Mouse (Mus musculus): ENCODE results near the gene Senp8. TPM values are rescaled to one million over a fixed set of nuclear protein-coding genes. Genes with fewer than 3 reads are reported as not detected.
A peak's percentile ranks its signal among the peaks of the same experiment; 100 is the strongest.

The Senp8 gene
- polyA plus RNA-seq, 2 experiments = 1.8 to 3.1 TPM

DNA sequence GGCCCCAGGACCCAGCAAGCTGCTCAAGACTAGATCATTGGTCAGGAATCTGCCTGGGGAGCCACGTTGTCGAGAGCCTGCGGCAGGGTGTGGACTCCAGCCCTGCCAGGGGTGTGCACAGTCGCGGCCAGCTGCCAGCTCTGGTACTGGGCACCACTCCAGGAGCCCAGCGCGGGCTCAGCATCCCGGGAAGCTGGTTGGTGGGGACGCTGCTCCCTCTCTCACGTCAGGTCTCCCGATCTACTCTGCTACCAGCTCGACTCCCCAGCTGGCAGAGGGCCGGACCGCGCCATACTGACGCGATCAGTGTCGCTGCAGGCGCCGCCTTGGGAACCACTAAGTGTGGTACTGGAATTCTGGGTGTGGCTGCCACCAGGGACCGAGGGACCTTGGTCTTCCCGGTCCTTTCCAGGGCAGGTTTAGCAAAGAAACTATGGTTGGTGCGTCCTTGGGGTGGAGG, 58.8 kb downstream of the Senp8 start:
- H3K9me3 ChIP-seq (ENCODE audit: control insufficient read depth, low read length) = no peaks in the 10 kb centered on the region
- no peak overlapping the region for H3K9ac ChIP-seq (replicated peaks)
- DNase-seq (ENCODE audit: low read depth in 3 of 3, low spot score in 3 of 3) = no peak
- no peak for ATAC-seq (ENCODE audit: insufficient read depth)
- no peaks in the 10 kb centered on the region; a peak in 1 of 4 replicates for H3K4me1 ChIP-seq (replicated peaks; ENCODE audit: control insufficient read depth in 2 of 2, insufficient read depth in 2 of 2, low read length in 1 of 2)
- no peak overlapping the region for H3K27ac ChIP-seq
- no peaks in the 10 kb centered on the region; the same call in 1 of the 2 replicates for H3K27me3 ChIP-seq (ENCODE audit: control insufficient read depth, insufficient read depth, low read length)
- no peak overlapping the region for H3K4me3 ChIP-seq (ENCODE audit: insufficient read depth in 1 of 2, low read depth in 2 of 2, low read length in 2 of 2)
- no peak for TF ChIP-seq CTCF (IDR thresholded peaks at IDR 0.05; ENCODE audit: low read depth)
- no peak for TF ChIP-seq EP300 (IDR thresholded peaks at IDR 0.05; ENCODE audit: low read depth)
- 8% methylated on average over 23 of the region's 23 CpGs for WGBS (ENCODE audit: insufficient replicate concordance)
- H3K36me3 ChIP-seq (replicated peaks; ENCODE audit: control insufficient read depth, insufficient read depth, low read depth) = no peaks in the 10 kb centered on the region
- no peak overlapping the region for H3K4me2 ChIP-seq (ENCODE audit: low read depth)

GRCm38 (mm10) chr9:59687416-59688046, 63.0 kb downstream of the Senp8 start:
- Histone ChIP-seq H3K9me3 (ENCODE audit: control insufficient read depth, low read length) (no peaks in the 10 kb centered on the region), H3K4me2 (ENCODE audit: low read depth) (no peak overlapping the region), H3K27ac (no peak overlapping the region), H3K27me3 (ENCODE audit: control insufficient read depth, insufficient read depth, low read length) (peaks cover 3% of the 10 kb centered on the region; the same call in 1 of the 2 replicates), H3K4me1 (replicated peaks; ENCODE audit: control insufficient read depth in 2 of 2, insufficient read depth in 2 of 2, low read length in 1 of 2) (no peaks in the 10 kb centered on the region; a peak in 1 of 4 replicates), H3K9ac (replicated peaks) (no peak overlapping the region), H3K36me3 (replicated peaks; ENCODE audit: control insufficient read depth, insufficient read depth, low read depth) (no peaks in the 10 kb centered on the region), H3K4me3 (ENCODE audit: insufficient read depth in 1 of 2, low read depth in 2 of 2, low read length in 2 of 2) (no peak overlapping the region)
- DNase-seq (ENCODE audit: low read depth in 3 of 3, low spot score in 3 of 3) = peak in 1 of 3 experiments; percentile 22
- 19% methylated on average over 6 of the region's 6 CpGs for WGBS (ENCODE audit: insufficient replicate concordance)
- no peak for ATAC-seq (ENCODE audit: insufficient read depth)
- TF ChIP-seq CTCF (IDR thresholded peaks at IDR 0.05; ENCODE audit: low read depth) (no peak), EP300 (IDR thresholded peaks at IDR 0.05; ENCODE audit: low read depth) (no peak)

Other genes with a start within 250 kb of the Senp8 start
- 14.5 and 17.5 TPM in 2 replicates for gene Hexa, start 211.2 kb downstream of the Senp8 start, polyA plus RNA-seq (2012; rRNA removed)
- 29.1 and 32.0 TPM in 2 replicates for gene Hexa, start 211.2 kb downstream of the Senp8 start, polyA plus RNA-seq (2014; fragmentation: Nextera tagmentation; extraction: Ambion mirVana)
- 0.03 TPM in 1 of 2 replicates, not detected in the other for gene Tmem202, start 210.9 kb downstream of the Senp8 start, polyA plus RNA-seq (2012; rRNA removed)
- gene Tmem202, start 210.9 kb downstream of the Senp8 start, polyA plus RNA-seq (2014; fragmentation: Nextera tagmentation; extraction: Ambion mirVana) = 0.13 TPM in 1 of 2 replicates, not detected in the other
- 0.02 and 0.04 TPM in 2 replicates for gene Celf6, start 172.8 kb downstream of the Senp8 start, polyA plus RNA-seq (2012; rRNA removed)
- not detected in 2 replicates for gene Celf6, start 172.8 kb downstream of the Senp8 start, polyA plus RNA-seq (2014; fragmentation: Nextera tagmentation; extraction: Ambion mirVana)
- 5.2 and 5.3 TPM in 2 replicates for gene Parp6, start 133.4 kb downstream of the Senp8 start, polyA plus RNA-seq (2012; rRNA removed)
- 1.9 and 2.6 TPM in 2 replicates for gene Parp6, start 133.4 kb downstream of the Senp8 start, polyA plus RNA-seq (2014; fragmentation: Nextera tagmentation; extraction: Ambion mirVana)
- 87.9 and 108 TPM in 2 replicates for gene Pkm, start 94.3 kb downstream of the Senp8 start, polyA plus RNA-seq (2012; rRNA removed)
- gene Pkm, start 94.3 kb downstream of the Senp8 start, polyA plus RNA-seq (2014; fragmentation: Nextera tagmentation; extraction: Ambion mirVana) = 119 and 131 TPM in 2 replicates
- 0.06 and 0.12 TPM in 2 replicates for gene Gramd2, start 70.6 kb downstream of the Senp8 start, polyA plus RNA-seq (2012; rRNA removed)
- not detected in 2 replicates for gene Gramd2, start 70.6 kb downstream of the Senp8 start, polyA plus RNA-seq (2014; fragmentation: Nextera tagmentation; extraction: Ambion mirVana)
- gene Myo9a, start 186 bp upstream of the Senp8 start, polyA plus RNA-seq (2012; rRNA removed) = 2.5 and 2.6 TPM in 2 replicates
- 3.5 and 3.6 TPM in 2 replicates for gene Myo9a, start 186 bp upstream of the Senp8 start, polyA plus RNA-seq (2014; fragmentation: Nextera tagmentation; extraction: Ambion mirVana)
- gene Nr2e3, start 209.9 kb upstream of the Senp8 start, polyA plus RNA-seq (2012; rRNA removed) = not detected in 2 replicates
- gene Nr2e3, start 209.9 kb upstream of the Senp8 start, polyA plus RNA-seq (2014; fragmentation: Nextera tagmentation; extraction: Ambion mirVana) = not detected in 2 replicates

All from liver, embryonic 14.5 days (tissue).